Mouse (Mus musculus) lung, postnatal 0 days (tissue): ENCODE data around the gene Nsf.

Experiments used
- CTCF ChIP-seq: IDR thresholded peaks from 2 replicates; pipeline ENCODE4 v1.5.1; 2016; ENCODE audit warnings: antibody characterized with exemption, mild to moderate bottlenecking
- EP300 ChIP-seq: IDR thresholded peaks from 2 replicates; pipeline ENCODE4 v1.6.1; 2016; ENCODE audit warnings: antibody characterized with exemption, mild to moderate bottlenecking, control low read depth

DNA sequence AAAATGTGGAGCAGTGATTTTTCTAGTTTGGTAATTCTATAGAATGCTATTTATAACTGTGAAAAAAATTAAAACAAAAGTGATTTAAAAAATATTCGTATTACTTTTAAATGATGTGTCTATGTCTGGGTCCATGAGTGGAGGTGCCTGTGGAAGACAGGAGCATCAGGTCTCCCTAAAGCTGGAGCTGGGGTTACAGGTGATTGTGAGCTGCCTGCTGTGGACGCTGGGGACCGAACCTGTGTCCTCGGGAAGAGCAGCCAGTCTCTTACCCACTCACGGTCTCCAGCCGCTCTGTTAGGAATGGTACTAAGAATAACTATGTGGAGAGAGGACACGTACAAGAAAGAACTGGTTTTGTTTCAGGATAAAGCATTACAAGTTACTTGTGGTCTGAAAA, 97.2 kb downstream of the Nsf start:
- TF ChIP-seq CTCF (no peak), EP300 (no peak)
